In genomic region chr5:64238894-64239652, GRCm38 (mm10) we compare ENCODE assay signal across 18 mouse cellular contexts.
A peak's percentile ranks its signal among the peaks of the same experiment; 100 is the strongest.
DNase-seq lines count a peak whose midpoint lies in the region; ATAC-seq and TF ChIP-seq lines count a peak whose summit lies in the region.
"Had no signal": no experiment of that assay in that cellular context is flagged by ENCODE, and none has a peak within 500 bp of the region (broad histone marks: within the 10 kb centered on the region; RNA-seq: fewer than 3 reads in every experiment).

No protein-coding gene starts in this region.

- H3K27ac ChIP-seq in gastrocnemius, adult 2 months: peak overlapping the region; percentile 46
- H3K27ac ChIP-seq in left cerebral cortex, adult 2 months: no peak overlapping the region
- H3K27ac ChIP-seq: embryonic facial prominence, embryonic 13.5 days; hindbrain, embryonic 14.5 days had no signal

- peak; percentile 69 for ATAC-seq in megakaryocyte-erythroid progenitor cell, adult 5-6 weeks (replicated peaks; ENCODE audit: low FRiP score, low TSS enrichment, poor library complexity, severe bottlenecking)
- ATAC-seq: forebrain, embryonic 14.5 days had no signal

- H3K4me3 ChIP-seq in gastrocnemius, adult 2 months: no peak overlapping the region
- no peak overlapping the region for H3K4me3 ChIP-seq in left cerebral cortex, adult 2 months
- H3K4me3 ChIP-seq: embryonic facial prominence, embryonic 13.5 days had no signal

- intact Hi-C loops in gastrocnemius, adult 2 months (cut with DNase I): no loop called here
- intact Hi-C loops in left cerebral cortex, adult 2 months (cut with DNase I): no loop called here

- no peak for DNase-seq in gastrocnemius, adult 2 months
- DNase-seq in gastrocnemius, postnatal 25 days: no peak
- no peak for DNase-seq in left cerebral cortex, adult 2 months (ENCODE audit: extremely low spot score in 1 of 2, low spot score in 2 of 2)
- DNase-seq in left cerebral cortex, adult 9 months (ENCODE audit: low spot score in 2 of 2): no peak
- peak; percentile 55 for DNase-seq in ZHBTc4 (ENCODE audit: low read depth, low spot score)
- no peak for DNase-seq in gastrocnemius, adult 18-20 months (ENCODE audit: low spot score)
- no peak for DNase-seq in frontal cortex, postnatal 36 days (ENCODE audit: low spot score in 2 of 2)
- DNase-seq: adrenal gland, postnatal 14 days; B cell, adult 2 months; cerebellum, postnatal 36 days; gastrocnemius, postnatal 36 days; kidney, postnatal 14 days; lung, postnatal 4 days; thymus, adult 2 months had no signal

- TF ChIP-seq CTCF in gastrocnemius, adult 2 months (IDR thresholded peaks at IDR 0.05): peak; percentile 30; the same call in 1 of the 2 replicates
- peak; percentile 10 for TF ChIP-seq CTCF in left cerebral cortex, adult 2 months (IDR thresholded peaks at IDR 0.05)
